Mouse (Mus musculus): Measurements from ENCODE around the gene Hcrtr1.

DNA sequence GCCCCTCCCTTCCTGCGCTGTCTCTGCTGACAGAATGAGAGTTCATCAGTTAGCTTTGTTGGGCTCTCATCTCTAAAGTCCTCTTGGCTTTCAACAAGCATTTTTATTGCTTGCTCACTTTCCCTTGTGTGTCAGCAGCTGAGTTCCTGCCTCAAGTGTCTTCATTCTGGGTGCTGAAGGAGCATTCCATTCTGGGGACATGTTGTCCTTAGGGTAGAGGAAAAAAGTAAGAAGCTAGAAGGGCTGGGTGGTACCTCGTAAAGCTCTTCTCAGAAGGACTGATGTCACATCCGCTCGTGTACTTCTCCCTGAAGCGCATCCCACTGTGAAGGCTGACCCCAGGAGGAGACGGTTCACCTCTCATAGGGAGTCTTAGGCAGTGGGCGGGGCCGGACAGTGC, 17.6 kb downstream of the Hcrtr1 start:
- TF ChIP-seq CTCF (IDR thresholded peaks at IDR 0.05; ENCODE audit: borderline replicate concordance, insufficient read depth, low read length) (no peak), POLR2A (IDR thresholded peaks at IDR 0.05; ENCODE audit: low read depth, low read length) (no peak)
